Mouse (Mus musculus): ENCODE data around the gene Rgma. TPM values are rescaled to one million over a fixed set of nuclear protein-coding genes. Genes with fewer than 3 reads are reported as not detected.

Rgma gene
- polyA plus RNA-seq (2012; rRNA removed) = 17.0 and 17.7 TPM in 2 replicates

GRCm38 (mm10) chr7:73375257-73376100 lies at the start of gene Rgma:
Gene Rgma, plus strand, starts transcription at chr7:73375509.

Other genes with a start within 250 kb of the Rgma start
- 4.4 and 7.3 TPM in 2 replicates for gene Chd2, start 166.3 kb downstream of the Rgma start, polyA plus RNA-seq (2012; rRNA removed)